Mouse (Mus musculus) adrenal gland, postnatal 10 days (tissue): Measurements from ENCODE around the gene Zfhx3. TPM values are rescaled to one million over a fixed set of nuclear protein-coding genes. Genes with fewer than 3 reads are reported as not detected.

Experiments
- DNase-seq: peaks from one replicate; pipeline ENCODE4 v3.0.0; 2021; ENCODE audit warnings: mixed read lengths
- total RNA-seq, 2 experiments: library from RNA; stranded (reverse); gene quantifications; 2 replicates each; pipeline ENCODE4 v1.2.3; 2021

Gene Zfhx3
- total RNA-seq, 2 experiments from 2014 or later, result 25.8 to 31.5 TPM

DNA sequence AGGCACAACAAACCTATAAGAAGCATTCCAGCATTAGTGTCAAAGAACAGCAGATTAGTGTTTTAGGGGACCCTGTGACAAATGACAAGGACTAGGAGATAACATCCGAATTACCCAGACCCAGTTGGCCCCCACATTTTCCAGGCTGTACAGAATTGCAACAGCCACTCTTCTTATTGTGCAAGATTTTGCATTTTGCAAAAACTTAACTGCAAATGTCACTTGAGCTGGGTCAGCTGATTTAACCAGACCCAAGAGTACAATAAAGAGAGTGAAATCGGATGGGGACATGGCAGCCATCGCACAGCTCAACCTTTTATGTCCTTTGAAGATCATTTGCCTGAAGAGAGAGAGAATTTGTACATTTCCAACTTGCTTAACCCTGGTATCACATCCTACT, 720.3 kb downstream of the Zfhx3 start:
- peak; percentile 43 for DNase-seq

DNA sequence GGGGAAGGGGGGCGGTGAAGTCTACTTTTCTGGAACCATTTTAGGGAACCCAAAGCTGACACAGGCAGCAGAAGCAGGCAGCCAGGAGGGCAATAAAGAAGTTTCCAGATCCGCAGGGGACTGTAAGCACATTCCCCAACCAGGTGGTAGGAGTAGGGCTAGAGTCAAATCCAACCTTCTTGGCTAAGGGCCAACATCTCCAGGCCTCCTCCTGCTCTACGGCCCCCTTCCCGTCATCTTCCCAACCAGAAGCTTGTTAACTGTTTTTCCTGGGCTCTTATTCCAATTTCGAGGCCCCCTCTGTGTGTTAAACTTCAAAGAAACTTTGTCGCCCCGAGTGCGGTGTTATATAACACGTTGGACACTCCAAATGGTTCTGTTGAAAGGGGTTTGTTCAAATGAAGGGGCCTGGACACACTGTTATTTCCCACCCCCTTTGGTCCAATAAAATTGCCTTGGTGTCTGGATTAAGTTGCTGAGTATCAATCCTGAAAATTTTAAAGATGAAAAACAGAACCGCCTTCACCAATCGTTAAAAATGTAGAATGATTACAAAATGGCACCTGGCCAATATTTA, 729.6 kb downstream of the Zfhx3 start:
- no peak for DNase-seq

DNA sequence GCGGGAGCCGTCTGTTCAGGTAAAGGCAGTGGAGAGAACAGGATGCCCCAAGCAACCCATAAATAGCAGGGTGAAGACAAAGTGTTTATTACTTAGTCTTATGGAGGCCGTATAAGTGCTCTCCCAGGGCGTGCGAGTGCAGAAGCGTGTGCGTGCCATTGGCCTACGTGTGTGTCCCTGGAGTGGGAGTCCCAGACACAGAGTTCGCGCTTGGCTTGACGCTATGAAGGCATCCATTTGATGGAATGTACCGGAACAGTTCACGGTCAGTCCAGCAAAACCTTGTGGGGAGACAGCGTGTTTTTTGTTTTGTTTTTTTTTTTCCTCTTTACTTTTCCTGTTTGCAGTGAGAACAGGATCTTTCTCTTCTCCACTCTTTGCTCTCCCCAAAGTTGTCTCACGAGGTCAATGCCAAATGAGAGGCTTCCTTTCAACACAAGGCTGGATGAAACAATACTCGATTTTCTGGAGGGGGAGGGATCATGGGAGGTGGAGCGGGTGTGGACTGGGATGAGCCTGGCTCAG, 732.6 kb downstream of the Zfhx3 start:
- DNase-seq, result peak; percentile 46

DNA sequence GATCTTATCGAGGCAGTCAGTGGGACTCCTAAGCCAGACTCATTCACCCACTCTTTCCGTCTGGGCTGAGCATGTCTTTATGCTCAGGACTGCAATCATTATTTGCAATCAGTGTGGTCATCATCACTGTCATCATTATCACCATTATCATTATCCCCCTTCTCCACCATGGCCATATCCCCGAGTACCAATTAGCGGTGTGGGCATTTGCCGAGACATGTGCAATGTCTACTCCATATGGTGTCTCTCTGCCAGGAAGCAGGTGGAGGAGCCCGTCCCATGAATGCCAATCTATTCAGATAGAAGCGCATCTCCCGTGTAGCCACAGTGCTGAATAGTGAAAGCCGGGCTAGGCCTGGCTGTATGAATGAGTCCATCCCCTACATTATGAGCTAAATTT, 747.2 kb downstream of the Zfhx3 start:
- no peak for DNase-seq

DNA sequence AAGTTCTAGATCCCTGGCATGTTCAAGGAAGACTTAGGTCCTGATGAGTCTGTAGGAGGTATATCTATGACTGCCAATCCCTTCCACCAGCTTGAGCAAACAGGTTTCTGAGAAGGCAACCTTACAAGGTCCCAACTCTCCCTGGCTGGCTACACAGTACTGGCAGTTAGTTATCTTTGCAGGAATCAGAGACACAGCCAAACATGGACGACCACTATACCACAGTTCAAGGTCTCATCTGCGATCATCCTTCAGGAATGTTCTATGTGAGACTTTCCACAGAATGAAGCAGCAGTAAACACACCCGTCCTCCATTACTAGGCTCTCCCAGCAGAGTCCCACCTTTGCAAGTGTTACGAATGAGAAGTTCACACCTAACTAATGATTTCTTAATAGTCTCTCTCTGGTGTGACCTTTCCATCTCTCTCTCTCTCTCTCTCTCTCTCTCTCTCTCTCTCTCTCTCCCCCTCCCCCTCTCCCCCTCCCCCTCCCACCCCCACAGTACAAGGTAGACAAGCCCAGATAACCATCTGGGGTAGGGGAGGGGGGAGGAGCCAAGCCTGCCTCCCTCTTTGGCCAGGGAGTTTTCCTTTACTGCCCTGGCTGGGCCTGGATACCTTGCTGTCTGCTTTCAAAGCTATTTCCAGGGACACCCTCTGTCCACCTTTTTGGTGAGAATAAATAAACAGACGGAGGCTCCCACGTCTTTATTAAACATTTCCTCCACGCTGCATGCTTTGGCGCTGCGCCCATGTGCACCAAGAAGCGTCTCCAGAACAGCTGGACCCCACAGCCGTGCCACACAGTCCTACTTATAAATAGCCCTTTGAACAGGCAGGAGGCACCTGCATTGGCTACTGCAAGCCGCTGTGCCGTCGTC, 748.4 kb downstream of the Zfhx3 start:
- peak; percentile 47 for DNase-seq

DNA sequence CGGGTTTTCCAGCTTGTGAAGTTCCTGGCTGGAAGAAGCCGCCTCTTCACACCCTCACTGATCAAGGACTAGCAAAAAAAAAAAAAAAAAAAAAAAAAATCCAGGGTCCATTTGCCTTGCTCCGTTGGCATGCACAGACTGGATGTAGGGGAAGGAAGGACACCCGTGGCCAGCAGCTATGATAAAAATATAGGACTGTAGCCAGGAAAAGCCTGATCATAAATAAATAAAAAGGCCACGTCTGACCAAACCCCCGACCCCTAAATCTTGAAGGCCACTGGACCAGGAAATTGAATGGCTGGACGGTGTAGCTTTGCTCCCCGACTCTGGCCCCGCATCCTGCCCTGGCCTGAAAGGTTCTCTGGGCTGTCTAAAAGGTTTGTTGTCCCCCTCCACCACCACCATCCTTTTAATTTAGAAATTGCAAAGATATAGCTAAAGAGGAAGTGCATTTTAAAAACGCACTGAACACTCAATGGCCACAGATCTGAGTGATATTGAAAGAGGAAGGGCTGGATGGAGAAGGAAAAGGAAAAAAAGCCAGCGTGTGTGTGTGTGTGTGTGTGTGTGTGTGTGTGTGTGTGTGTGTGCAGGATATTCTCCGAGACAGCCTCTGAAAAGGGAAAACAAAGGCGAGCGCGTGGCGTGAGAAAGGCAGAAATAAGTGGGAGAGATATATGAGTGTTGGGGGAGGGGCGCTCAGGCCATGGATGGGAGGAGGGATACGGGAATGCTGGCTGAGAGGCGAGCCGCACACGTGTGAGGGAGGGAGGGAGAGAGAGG, 749.2 kb downstream of the Zfhx3 start:
- peak; percentile 67 for DNase-seq

DNA sequence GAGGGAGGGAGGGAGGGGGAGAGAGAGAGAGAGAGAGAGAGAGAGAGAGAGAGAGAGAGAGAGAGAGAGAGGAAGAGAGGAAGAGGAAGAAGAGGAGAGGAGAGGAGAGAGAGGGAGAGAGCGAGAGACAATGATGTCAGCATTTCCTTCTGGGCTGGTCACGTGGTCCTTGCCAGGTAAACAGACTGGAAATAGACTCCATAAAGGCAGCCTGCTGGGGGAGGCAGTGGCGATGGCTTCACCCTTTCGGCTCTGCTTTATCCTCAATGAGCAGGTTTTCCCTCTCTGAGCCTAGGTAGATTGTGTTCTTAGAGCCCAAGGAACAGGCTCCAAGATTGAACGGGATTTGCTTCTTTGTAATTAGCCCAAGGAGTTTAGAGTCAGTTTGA, 749.8 kb downstream of the Zfhx3 start:
- DNase-seq, result peak; percentile 30

DNA sequence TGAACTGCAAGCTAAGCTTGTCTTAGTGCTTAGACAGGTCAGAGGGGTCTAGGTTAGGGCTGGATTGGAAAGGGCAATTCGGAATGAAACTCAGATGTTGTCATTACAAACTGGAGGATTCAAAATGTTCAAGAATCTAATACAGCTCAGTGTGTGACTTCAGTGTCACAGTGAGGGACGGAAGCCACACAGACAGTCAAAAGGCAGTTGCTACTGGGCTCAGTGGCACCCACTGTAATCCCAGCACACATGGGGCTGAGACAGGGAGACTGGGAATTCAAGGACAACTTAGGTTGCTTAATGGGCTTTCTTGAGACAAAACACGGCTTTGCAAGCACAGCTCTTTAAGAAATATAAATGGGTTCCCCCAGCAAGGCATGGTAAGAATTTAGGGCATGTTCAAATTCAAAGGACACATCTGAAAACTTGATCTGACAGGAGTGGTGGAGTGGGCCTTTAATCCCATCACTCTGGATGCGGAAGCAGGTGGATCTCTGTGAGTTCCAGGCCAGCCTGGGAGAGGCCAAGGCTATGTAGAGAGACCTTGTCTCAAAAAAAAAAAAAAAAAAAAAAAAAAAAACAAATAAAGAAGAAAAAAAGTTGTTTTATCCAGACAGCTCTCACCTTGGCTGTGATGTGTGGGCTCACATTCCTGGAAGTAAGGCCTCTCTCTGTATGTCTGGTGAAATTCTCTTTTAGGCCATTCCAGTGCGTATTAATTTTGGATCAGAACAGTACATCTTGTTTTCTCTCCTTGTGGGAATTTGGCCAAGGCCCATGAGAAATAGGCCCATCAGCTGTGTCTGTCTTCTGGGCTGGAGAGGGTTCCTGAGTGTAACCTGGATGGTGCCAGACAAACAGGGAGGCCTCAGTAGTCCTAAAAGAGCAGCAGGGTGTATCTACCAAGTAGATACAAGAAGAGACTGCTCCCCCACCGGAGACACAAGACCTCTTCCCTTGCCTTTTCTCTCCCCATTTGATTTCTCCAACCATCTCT, 750.5 kb downstream of the Zfhx3 start:
- DNase-seq, result peak; percentile 10

DNA sequence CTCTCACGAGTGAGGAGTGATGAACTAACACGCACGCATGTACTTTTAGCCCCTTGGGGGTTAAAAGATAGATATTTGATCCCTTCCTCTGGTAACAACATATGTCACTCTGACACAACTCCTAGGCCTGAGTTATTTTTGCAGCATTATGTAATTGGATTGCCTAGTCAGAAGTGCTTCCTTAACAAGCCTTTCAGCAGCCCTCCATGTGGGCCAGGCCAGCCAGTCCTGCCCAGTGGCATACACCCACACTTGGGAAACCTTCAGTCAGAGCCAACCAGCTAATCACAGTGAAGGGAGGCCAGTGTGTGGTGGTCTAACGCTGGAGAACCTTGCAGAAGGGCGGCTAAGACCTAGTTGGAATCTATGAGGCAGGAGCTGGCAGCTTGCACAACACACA, 751.4 kb downstream of the Zfhx3 start:
- peak; percentile 42 for DNase-seq

DNA sequence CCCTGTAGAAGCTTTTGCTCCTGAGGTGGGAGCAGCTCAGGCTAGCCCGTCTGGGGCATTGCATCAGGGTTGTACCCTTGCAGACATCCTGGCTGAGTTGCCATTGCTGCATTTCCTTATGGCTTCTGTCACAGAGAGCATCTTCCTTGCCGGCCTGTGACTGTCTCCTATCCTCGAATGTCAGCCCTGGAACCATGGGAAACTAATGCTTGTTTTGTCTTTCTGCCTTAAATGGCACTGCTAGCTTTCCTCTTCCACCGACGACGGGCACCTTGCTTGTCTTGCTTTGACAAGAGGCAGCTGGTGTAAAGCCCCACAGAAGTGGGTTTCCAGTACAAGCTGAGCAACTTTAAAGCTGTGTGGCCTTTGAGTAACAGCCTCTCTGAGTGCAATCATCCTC, 752.1 kb downstream of the Zfhx3 start:
- DNase-seq, result no peak

DNA sequence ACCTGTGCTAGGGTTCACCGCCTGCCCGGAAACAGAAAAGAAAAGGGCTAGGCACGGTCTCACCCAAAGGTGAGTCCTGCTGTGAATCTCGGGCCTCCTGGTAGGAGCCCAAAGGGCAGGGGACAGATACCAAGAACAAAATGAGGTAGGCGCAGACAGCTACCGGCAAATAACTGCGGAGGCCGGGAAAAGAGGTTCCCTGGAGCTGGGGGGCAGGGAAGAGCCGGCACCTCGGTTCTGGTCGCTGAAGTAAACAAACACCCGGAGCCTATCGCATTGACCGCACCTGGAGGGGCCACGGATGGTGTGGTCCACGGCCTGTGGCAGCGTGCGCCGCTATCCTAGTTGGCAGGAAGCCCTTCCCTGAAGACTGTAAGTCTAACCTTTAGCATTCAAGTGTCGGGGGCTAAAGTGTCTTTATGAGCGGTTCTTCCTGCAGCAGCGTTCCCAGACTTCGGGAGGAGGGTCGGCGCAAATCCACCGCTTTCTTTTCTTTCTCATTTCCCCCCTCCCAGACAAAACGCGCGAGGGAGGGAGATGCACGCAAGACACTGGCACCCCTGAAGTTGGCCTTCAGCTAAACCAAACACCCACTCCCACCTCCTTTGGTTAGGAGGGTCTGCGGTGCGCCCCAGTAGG, 752.9 kb downstream of the Zfhx3 start:
- peak; percentile 42 for DNase-seq

DNA sequence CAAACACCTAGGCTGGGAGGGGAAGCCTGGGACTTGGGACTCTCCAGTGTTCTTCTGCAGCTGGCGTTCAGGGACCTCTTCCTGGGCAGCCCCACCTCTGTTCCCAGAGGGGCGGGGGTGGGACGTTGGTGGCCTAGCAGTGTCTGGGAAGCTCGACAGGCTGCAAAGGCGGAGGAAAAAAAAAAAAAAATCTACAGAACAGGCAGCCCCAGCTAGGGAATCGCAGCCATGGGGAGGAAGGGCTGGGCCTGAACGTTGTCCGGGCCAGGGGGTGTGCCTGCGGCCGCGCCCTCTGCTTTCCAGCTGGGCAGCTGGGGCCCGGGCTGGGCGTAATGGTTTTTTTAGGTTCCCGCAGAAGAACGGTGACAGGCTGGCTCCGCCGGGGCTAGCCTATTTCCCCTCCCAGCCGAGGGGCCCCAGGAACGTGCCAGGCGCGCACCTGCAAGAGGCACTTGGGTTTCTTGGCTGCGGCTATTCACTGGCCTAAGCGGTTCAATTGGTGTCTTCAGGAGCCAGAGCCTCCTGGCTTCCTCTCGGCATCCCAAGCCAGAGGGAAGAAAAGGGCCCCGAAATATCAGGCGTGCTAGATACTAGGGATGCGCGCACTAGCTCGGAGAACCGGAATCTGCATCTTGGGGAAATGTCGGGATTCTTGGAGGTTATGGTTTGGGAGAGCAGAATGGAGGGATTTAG, 753.6 kb downstream of the Zfhx3 start:
- DNase-seq, result peak; percentile 66

DNA sequence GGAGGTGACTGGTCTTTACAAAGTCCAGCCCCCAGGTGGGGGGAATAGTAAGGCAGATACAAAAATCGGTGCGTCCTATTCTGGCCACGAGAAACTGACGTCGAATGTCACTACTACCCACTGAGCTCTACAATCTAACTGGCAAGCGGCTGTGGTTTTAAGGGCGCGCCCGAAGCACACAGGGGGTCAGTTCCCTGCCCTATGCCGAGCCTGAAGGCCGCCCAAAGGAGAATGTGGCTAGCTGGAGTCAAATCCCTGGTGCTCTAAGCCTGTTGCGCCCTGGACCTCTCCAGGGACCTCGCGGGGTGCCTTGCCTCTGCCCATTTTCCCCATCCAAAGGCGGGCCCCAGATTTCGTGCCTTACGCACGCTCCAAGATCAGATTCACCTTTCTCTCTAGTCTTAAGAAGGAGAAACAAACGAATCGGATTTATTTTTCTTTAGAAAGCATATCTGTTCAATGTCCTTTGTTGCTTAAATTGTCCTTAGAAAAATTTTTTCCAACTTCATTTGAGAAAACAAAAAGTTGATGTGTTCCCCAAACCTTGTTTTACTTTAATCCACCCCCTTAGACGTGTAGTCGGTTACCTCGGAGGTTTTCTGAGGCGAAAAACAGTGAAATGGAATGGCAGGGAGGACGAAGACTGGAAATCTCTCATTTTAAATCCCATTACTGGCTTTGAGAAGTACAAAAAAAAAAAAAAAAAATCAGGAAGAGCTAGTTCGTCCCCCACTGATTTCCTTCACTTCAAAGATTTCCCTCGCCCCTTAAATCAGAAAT, 754.4 kb downstream of the Zfhx3 start:
- peak; percentile 50 for DNase-seq

DNA sequence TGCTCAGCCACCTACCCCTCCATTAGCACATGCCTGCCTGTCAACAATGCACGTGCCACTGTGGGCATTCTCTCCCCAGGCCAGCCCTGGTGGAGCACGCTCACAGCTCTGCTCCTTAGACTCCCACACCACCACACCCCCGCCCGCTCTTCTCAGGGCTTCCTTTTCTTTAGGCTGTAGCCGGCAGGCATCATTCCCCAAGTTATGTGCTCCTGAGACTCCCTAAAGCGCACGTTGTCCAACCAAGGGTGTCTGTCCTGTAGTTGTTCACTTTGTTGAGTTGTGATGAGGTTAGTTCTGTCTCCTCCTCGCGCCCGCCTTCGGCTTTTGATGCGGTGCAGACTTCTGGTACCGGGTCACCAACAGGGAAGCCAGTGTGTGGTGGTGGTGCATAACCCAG, 755.1 kb downstream of the Zfhx3 start:
- peak; percentile 65 for DNase-seq

DNA sequence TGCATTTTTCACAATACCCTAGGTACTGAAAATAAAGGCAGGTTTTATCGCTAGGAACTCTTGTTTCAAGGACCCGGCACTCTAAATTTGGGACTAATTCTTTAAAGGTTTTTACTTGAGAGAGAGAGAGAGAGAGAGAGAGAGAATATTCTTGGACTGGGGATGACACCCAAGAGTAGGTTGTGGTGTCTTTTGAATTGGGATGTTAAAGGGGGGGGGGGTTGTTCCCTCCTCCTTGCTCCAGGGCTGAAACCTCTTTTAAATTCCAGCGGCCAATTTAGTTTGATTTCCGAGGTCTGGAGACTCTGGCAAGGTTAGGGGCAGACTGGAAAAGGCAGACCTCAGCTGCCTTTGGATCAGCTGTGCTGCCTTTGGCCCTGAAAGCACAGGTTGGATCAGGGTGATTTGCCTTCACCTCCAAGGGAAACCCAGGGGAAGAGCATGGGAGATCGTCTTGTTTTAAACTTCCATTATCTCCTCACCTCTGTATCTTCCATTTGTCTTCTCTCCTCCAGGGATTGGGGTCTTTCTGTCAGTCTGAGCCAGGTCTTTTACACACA, 755.7 kb downstream of the Zfhx3 start:
- no peak for DNase-seq

DNA sequence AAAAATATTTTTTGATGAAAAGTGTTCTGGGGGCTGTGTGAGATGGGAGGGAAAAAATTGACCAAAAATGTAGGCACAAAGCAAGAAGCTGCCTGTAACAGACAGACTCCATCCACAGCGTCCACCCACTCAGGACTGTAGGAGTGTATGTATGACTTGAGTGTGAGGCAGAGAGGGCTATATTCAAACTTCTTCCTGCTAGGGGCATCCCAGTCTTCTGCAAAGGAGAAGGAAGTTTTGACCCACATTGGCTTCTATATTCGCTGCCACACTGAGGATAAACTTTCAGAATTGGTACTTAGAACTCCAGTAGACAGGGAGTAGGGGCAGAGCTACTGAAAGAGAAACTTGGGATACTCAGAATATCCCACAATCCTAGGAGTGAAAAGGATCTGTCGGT, 756.6 kb downstream of the Zfhx3 start:
- DNase-seq, result no peak

DNA sequence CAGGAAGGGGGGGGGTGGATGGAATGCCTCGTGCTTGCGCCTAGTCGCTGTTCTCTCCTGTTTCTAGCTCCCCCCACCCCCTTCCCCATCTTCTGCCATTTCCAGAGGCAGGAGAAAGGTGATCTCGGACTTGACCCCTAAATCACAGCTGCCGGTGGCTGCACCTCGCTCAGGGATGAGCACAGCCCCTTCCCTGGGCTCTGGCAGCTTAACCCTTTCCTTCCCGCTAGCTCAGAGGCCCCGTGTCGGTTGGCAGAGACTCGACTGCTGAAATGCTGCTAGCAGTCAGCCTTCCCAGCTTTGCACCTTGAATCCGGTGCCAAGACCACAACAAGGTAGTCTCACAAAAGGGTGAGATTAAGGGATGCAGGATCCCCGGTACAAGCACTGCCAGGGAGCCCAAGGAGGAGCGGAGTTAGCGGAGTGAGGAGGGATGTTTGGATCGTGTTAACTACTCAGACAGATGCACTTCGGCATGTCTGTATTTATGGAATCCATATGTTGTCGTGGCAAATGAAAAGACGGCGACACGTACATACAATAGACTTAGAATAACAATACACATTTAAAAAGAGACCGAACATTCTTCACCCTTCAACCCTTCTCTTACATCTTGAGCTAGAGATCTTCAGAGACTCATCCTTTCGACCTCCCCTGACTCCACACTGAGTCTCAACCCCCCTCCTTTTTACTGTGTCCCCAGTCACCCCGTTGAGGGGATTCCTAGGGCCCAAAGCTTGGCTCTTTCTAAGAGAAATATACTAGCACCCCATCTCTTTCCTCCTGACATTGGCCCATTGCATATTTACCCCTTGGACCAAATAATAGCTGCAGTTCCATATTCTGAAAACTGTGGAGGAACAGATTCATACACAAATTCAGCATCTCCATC, 757.3 kb downstream of the Zfhx3 start:
- peak; percentile 29 for DNase-seq
